Mouse (Mus musculus) heart, adult 2 months (tissue): ENCODE data around the gene Kcnk4.

Experiments used
- CTCF ChIP-seq: fragments of 200-600 bp; IDR thresholded peaks from 2 replicates; pipeline ENCODE4 v1.8.1; 2022; ENCODE audit warnings: antibody characterized with exemption, mild to moderate bottlenecking, moderate library complexity
- EP300 ChIP-seq: fragments of 200-500 bp; IDR thresholded peaks from 2 replicates; pipeline ENCODE4 v1.6.1; 2011; ENCODE audit warnings: low read depth, low read length, control low read depth; ENCODE audit not compliant: insufficient read depth
- POLR2A ChIP-seq: fragments of 200-500 bp; IDR thresholded peaks from 2 replicates; pipeline ENCODE4 v1.6.1; 2011; ENCODE audit warnings: mild to moderate bottlenecking, low read depth, low read length, control low read depth; ENCODE audit not compliant: insufficient read depth

GRCm38 (mm10) chr19:6911101-6912074, 22.9 kb downstream of the Kcnk4 start:
- TF ChIP-seq CTCF (no peak), POLR2A (no peak), EP300 (no peak)
